Mouse (Mus musculus) forelimb bud, embryonic 11.5 days (tissue): ENCODE results near the gene Aldh3b2.

ENCODE experiments used
- DNase-seq: peaks from one replicate; pipeline ENCODE4 v3.0.0-alpha.2; 2012; ENCODE audit warnings: low read depth, low spot score

Aldh3b2 gene

GRCm38 (mm10) chr19:4011086-4011485 is 39.0 kb downstream of the Aldh3b2 start:
- DNase-seq: no peak

GRCm38 (mm10) chr19:4012432-4013022 is 40.4 kb downstream of the Aldh3b2 start, which contains the start of gene Ndufv1:
Gene Ndufv1 (minus strand): TSS chr19:4012806.
- peak; percentile 99 for DNase-seq

GRCm38 (mm10) chr19:4013066-4013465 is 40.9 kb downstream of the Aldh3b2 start:
- no peak for DNase-seq

GRCm38 (mm10) chr19:4014802-4015201 is 42.7 kb downstream of the Aldh3b2 start:
- DNase-seq: no peak

- DNase-seq: no peak
Observed at GRCm38 (mm10) chr19:4015635-4016034, 43.5 kb downstream of the Aldh3b2 start.

GRCm38 (mm10) chr19:4017921-4018587 is 45.9 kb downstream of the Aldh3b2 start:
- DNase-seq: no peak

GRCm38 (mm10) chr19:4018743-4019583 is 46.8 kb downstream of the Aldh3b2 start:
- DNase-seq: peak; percentile 76

- DNase-seq: no peak
Observed at GRCm38 (mm10) chr19:4023185-4023584, 51.1 kb downstream of the Aldh3b2 start.

- no peak for DNase-seq
Observed at GRCm38 (mm10) chr19:4027576-4027975, 55.4 kb downstream of the Aldh3b2 start.
